Comparison of ENCODE assay signal across 8 mouse cellular contexts in genomic region chr12:104472218-104472525, GRCm38 (mm10). TPM values are rescaled to one million over a fixed set of nuclear protein-coding genes. Genes with fewer than 3 reads are reported as not detected.
DNase-seq lines count a peak whose midpoint lies in the region; ATAC-seq and TF ChIP-seq lines count a peak whose summit lies in the region.

No protein-coding gene starts in this region.

- H3K4me1 ChIP-seq in liver, embryonic 11.5 days (replicated peaks; ENCODE audit: control insufficient read depth, insufficient read depth, low read length): 0 out of 2 replicates have a peak, but pooled peaks cover 4% of the 10 kb centered on the region
- peaks cover 83% of the 10 kb centered on the region for H3K4me1 ChIP-seq in forebrain, embryonic 10.5 days
- H3K4me1 ChIP-seq in intestine, postnatal 0 days (replicated peaks; ENCODE audit: control insufficient read depth, insufficient read depth, low read length): 0 out of 2 replicates have a peak, but pooled peaks cover 2% of the 10 kb centered on the region
- H3K4me1 ChIP-seq in neural tube, embryonic 15.5 days: peaks cover 26% of the 10 kb centered on the region

- no peaks in the 10 kb centered on the region for H3K9me3 ChIP-seq in liver, embryonic 11.5 days (ENCODE audit: control insufficient read depth, low read length)
- no peaks in the 10 kb centered on the region for H3K9me3 ChIP-seq in forebrain, embryonic 10.5 days
- no peaks in the 10 kb centered on the region for H3K9me3 ChIP-seq in intestine, postnatal 0 days (ENCODE audit: control insufficient read depth)
- H3K9me3 ChIP-seq in neural tube, embryonic 15.5 days (replicated peaks): no peaks in the 10 kb centered on the region

- 1% methylated on average over 25 of the region's 25 CpGs for WGBS in liver, embryonic 11.5 days
- WGBS in forebrain, embryonic 10.5 days: 1% methylated on average over 25 of the region's 25 CpGs
- WGBS in intestine, postnatal 0 days: 3% methylated on average over 25 of the region's 25 CpGs
- under 1% methylated on average over 25 of the region's 25 CpGs for WGBS in neural tube, embryonic 15.5 days

- no peak for ATAC-seq in liver, embryonic 11.5 days (replicated peaks; ENCODE audit: low FRiP score)
- ATAC-seq in intestine, postnatal 0 days: no peak
- ATAC-seq in neural tube, embryonic 15.5 days (ENCODE audit: low FRiP score): no peak

- no peak overlapping the region for H3K9ac ChIP-seq in liver, embryonic 11.5 days (ENCODE audit: low read depth, low read length)
- no peak overlapping the region for H3K9ac ChIP-seq in intestine, postnatal 0 days (ENCODE audit: low read depth, low read length)
- H3K9ac ChIP-seq in neural tube, embryonic 15.5 days (replicated peaks): no peak overlapping the region

- H3K4me2 ChIP-seq in liver, embryonic 11.5 days: peak overlapping the region; percentile 79
- H3K4me2 ChIP-seq in intestine, postnatal 0 days (replicated peaks; ENCODE audit: low read depth): peak overlapping the region; percentile 95
- peak overlapping the region; percentile 68 for H3K4me2 ChIP-seq in neural tube, embryonic 15.5 days

- no peak for TF ChIP-seq CTCF in intestine, postnatal 0 days (IDR thresholded peaks at IDR 0.05; ENCODE audit: low read depth)

- no peak for DNase-seq in liver, embryonic 11.5 days (ENCODE audit: low spot score)
- no peak for DNase-seq in liver
- no peak for DNase-seq in forebrain, embryonic 10.5 days (ENCODE audit: extremely low spot score, low spot score)
- no peak for DNase-seq in cerebellum, adult 11 months
- DNase-seq in right cerebral cortex, adult 2 months (ENCODE audit: low spot score in 2 of 2): no peak
- DNase-seq in frontal cortex, postnatal 36 days (ENCODE audit: low spot score in 2 of 2): no peak

- H3K27ac ChIP-seq in liver, embryonic 11.5 days (ENCODE audit: low read depth, low read length): no peak overlapping the region
- H3K27ac ChIP-seq in forebrain, embryonic 10.5 days: peak overlapping the region; percentile 3; the same call in 1 of the 2 replicates
- H3K27ac ChIP-seq in intestine, postnatal 0 days (ENCODE audit: low read depth, low read length): no peak overlapping the region
- no peak overlapping the region for H3K27ac ChIP-seq in neural tube, embryonic 15.5 days (replicated peaks)

- H3K36me3 ChIP-seq in liver, embryonic 11.5 days (ENCODE audit: control insufficient read depth, insufficient read depth, low read length): no peaks in the 10 kb centered on the region
- no peaks in the 10 kb centered on the region for H3K36me3 ChIP-seq in forebrain, embryonic 10.5 days (replicated peaks)
- no peaks in the 10 kb centered on the region for H3K36me3 ChIP-seq in intestine, postnatal 0 days (ENCODE audit: control insufficient read depth, insufficient read depth)
- H3K36me3 ChIP-seq in neural tube, embryonic 15.5 days: no peaks in the 10 kb centered on the region

- peak overlapping the region; percentile 55 for H3K4me3 ChIP-seq in liver, embryonic 11.5 days (ENCODE audit: low read depth, low read length)
- peak overlapping the region; percentile 56 for H3K4me3 ChIP-seq in forebrain, embryonic 10.5 days
- H3K4me3 ChIP-seq in intestine, postnatal 0 days (ENCODE audit: low read depth, low read length): peak overlapping the region; percentile 61
- H3K4me3 ChIP-seq in neural tube, embryonic 15.5 days (replicated peaks): peak overlapping the region; percentile 42

- H3K27me3 ChIP-seq in liver, embryonic 11.5 days (replicated peaks; ENCODE audit: control insufficient read depth, insufficient read depth, low read length): peaks cover 85% of the 10 kb centered on the region
- peaks cover 100% of the 10 kb centered on the region for H3K27me3 ChIP-seq in forebrain, embryonic 10.5 days (ENCODE audit: poor library complexity, severe bottlenecking)
- peaks cover 80% of the 10 kb centered on the region for H3K27me3 ChIP-seq in intestine, postnatal 0 days (replicated peaks; ENCODE audit: control insufficient read depth, insufficient read depth, low read length)
- H3K27me3 ChIP-seq in neural tube, embryonic 15.5 days (replicated peaks): peaks cover 89% of the 10 kb centered on the region

RNA-seq across cellular contexts. Expression of gene Gsc, which starts 1.0 kb away (rescaled TPM):
- 1.3 and 1.4 TPM in 2 replicates for polyA plus RNA-seq in liver, embryonic 11.5 days (2014; fragmentation: Nextera tagmentation; extraction: Ambion mirVana)
- 2.2 and 2.9 TPM in 2 replicates for polyA plus RNA-seq in forebrain, embryonic 10.5 days (2016; fragmentation: Nextera tagmentation; extraction: Ambion mirVana)
- 0.20 TPM in 1 of 2 replicates, not detected in the other for polyA plus RNA-seq in intestine, postnatal 0 days (2015; fragmentation: Nextera tagmentation; extraction: Ambion mirVana)
- not detected in 2 replicates for polyA plus RNA-seq in neural tube, embryonic 15.5 days (2015; fragmentation: Nextera tagmentation; extraction: Ambion mirVana)
